Mouse (Mus musculus) limb, embryonic 11.5 days (tissue): ENCODE data around the gene Zdhhc12. TPM values are rescaled to one million over a fixed set of nuclear protein-coding genes. Genes with fewer than 3 reads are reported as not detected.

Source experiments
- ATAC-seq: fragments of 200-750 bp; cut with Nextera tagmentation; 2 replicates; pipeline ENCODE4 v1.8.0; 2017; ENCODE audit warnings: low read depth; ENCODE audit not compliant: insufficient number of reproducible peaks, low FRiP score, low TSS enrichment
- DNase-seq: peaks from one replicate; pipeline ENCODE4 v3.0.0-alpha.2; 2015; ENCODE audit warnings: low spot score
- H3K27ac ChIP-seq: fragments of 300-500 bp; sonication (generic); replicated peaks from 2 replicates; pipeline ENCODE4 v1.5.1; 2014; ENCODE audit warnings: low read depth, mild to moderate bottlenecking, low read length
- H3K27me3 ChIP-seq: fragments of 300-500 bp; sonication (generic); 2 replicates; pipeline ENCODE4 v1.6.1; 2014; ENCODE audit warnings: mild to moderate bottlenecking, low read length, mixed read lengths; ENCODE audit not compliant: control insufficient read depth, insufficient read depth
- H3K36me3 ChIP-seq: fragments of 300-500 bp; sonication (generic); 2 replicates; pipeline ENCODE4 v1.6.1; 2014; ENCODE audit warnings: mild to moderate bottlenecking, low read length, moderate library complexity, mixed read lengths; ENCODE audit not compliant: control insufficient read depth, insufficient read depth
- H3K4me1 ChIP-seq: fragments of 300-500 bp; sonication (generic); 2 replicates; pipeline ENCODE4 v1.6.1; 2014; ENCODE audit warnings: low read length, mixed read lengths; ENCODE audit not compliant: control insufficient read depth, insufficient read depth
- H3K4me2 ChIP-seq: fragments of 300-500 bp; sonication (generic); 2 replicates; pipeline ENCODE4 v1.6.1; 2014; ENCODE audit warnings: low read depth, mild to moderate bottlenecking, moderate library complexity; ENCODE audit not compliant: severe bottlenecking
- H3K4me3 ChIP-seq: fragments of 300-500 bp; sonication (generic); 2 replicates; pipeline ENCODE4 v1.5.1; 2014; ENCODE audit warnings: low read depth, low read length
- H3K9ac ChIP-seq: fragments of 300-500 bp; sonication (generic); 2 replicates; pipeline ENCODE4 v1.6.1; 2014; ENCODE audit warnings: mild to moderate bottlenecking, low read length
- H3K9me3 ChIP-seq: fragments of 300-500 bp; sonication (generic); 2 replicates; pipeline ENCODE4 v1.6.1; 2016; ENCODE audit warnings: low read length; ENCODE audit not compliant: control insufficient read depth
- WGBS: fragments of 180-500 bp; shearing (Covaris S2); extraction: QIAGEN DNeasy Blood & Tissue Kit; methylation state at CpG from one replicate; pipeline ENCODE4 v1.1.7; 2014; 5-methylcytosine and 5-hydroxymethylcytosine counted together
- polyA plus RNA-seq: library from polyadenylated mRNA; unstranded; fragments of >200 nt; fragmentation: Nextera tagmentation; extraction: Ambion mirVana; gene quantifications from 2 replicates; pipeline ENCODE4 v1.2.1, GENCODE M21; 2014

Gene Zdhhc12
- polyA plus RNA-seq, 1 experiment from 2014 or later, result 34.1 TPM

GRCm38 (mm10) chr2:30092280-30092918, 1.0 kb downstream of the Zdhhc12 start:
- no peaks in the 10 kb centered on the region for H3K9me3 ChIP-seq
- H3K4me3 ChIP-seq, result peak overlapping the region; percentile 52; the same call in 1 of the 2 replicates
- H3K4me1 ChIP-seq, result 0 out of 2 replicates have a peak, but pooled peaks cover 3% of the 10 kb centered on the region
- DNase-seq (no peak), ATAC-seq (no peak)
- H3K9ac ChIP-seq, result peak overlapping the region; percentile 61; the same call in 1 of the 2 replicates
- peaks cover 6% of the 10 kb centered on the region; the same call in 1 of the 2 replicates for H3K36me3 ChIP-seq
- 48% methylated on average over 6 of the region's 6 CpGs for WGBS
- no peak overlapping the region for H3K27ac ChIP-seq
- no peaks in the 10 kb centered on the region for H3K27me3 ChIP-seq
- peak overlapping the region; percentile 62 for H3K4me2 ChIP-seq

GRCm38 (mm10) chr2:30091521-30091920, 1.9 kb downstream of the Zdhhc12 start:
- H3K4me2 ChIP-seq, result no peak overlapping the region
- DNase-seq (no peak), ATAC-seq (no peak)
- H3K27me3 ChIP-seq, result no peaks in the 10 kb centered on the region
- H3K9me3 ChIP-seq, result no peaks in the 10 kb centered on the region
- peaks cover 6% of the 10 kb centered on the region; the same call in 1 of the 2 replicates for H3K36me3 ChIP-seq
- no peak overlapping the region for H3K27ac ChIP-seq
- no peak overlapping the region for H3K4me3 ChIP-seq
- no peak overlapping the region for H3K9ac ChIP-seq
- 0 out of 2 replicates have a peak, but pooled peaks cover 3% of the 10 kb centered on the region for H3K4me1 ChIP-seq
- WGBS, result 96% methylated on average over 12 of the region's 12 CpGs

GRCm38 (mm10) chr2:30087310-30087709, 6.1 kb downstream of the Zdhhc12 start:
- H3K4me2 ChIP-seq, result no peak overlapping the region
- peaks cover 5% of the 10 kb centered on the region; the same call in 1 of the 2 replicates for H3K4me1 ChIP-seq
- no peak overlapping the region for H3K9ac ChIP-seq
- no peak for ATAC-seq
- H3K27me3 ChIP-seq, result no peaks in the 10 kb centered on the region
- peaks cover 2% of the 10 kb centered on the region; the same call in 1 of the 2 replicates for H3K36me3 ChIP-seq
- no peak for DNase-seq
- H3K9me3 ChIP-seq, result no peaks in the 10 kb centered on the region
- WGBS, result 91% methylated on average over 4 of the region's 4 CpGs
- H3K4me3 ChIP-seq, result no peak overlapping the region
- H3K27ac ChIP-seq, result no peak overlapping the region

- no peak for DNase-seq
- WGBS, result 5% methylated on average over 12 of the region's 12 CpGs
- Histone ChIP-seq H3K4me1 (peaks cover 5% of the 10 kb centered on the region; the same call in 1 of the 2 replicates), H3K4me3 (peak overlapping the region; percentile 6; the same call in 1 of the 2 replicates), H3K4me2 (peak overlapping the region; percentile 36), H3K36me3 (peaks cover 3% of the 10 kb centered on the region; the same call in 1 of the 2 replicates), H3K9me3 (no peaks in the 10 kb centered on the region), H3K27me3 (no peaks in the 10 kb centered on the region), H3K9ac (peak overlapping the region; percentile 49), H3K27ac (no peak overlapping the region)
- no peak for ATAC-seq
Observed at GRCm38 (mm10) chr2:30084632-30085031, 8.8 kb downstream of the Zdhhc12 start.

- WGBS, result 58% methylated on average over 5 of the region's 5 CpGs
- H3K9ac ChIP-seq, result no peak overlapping the region
- H3K27ac ChIP-seq, result no peak overlapping the region
Observed at GRCm38 (mm10) chr2:30084113-30084512, 9.3 kb downstream of the Zdhhc12 start.

GRCm38 (mm10) chr2:30080181-30080800, 13.2 kb downstream of the Zdhhc12 start:
- Histone ChIP-seq H3K4me3 (no peak overlapping the region), H3K27me3 (no peaks in the 10 kb centered on the region), H3K9ac (no peak overlapping the region), H3K4me2 (no peak overlapping the region), H3K9me3 (no peaks in the 10 kb centered on the region), H3K4me1 (peaks cover 15% of the 10 kb centered on the region), H3K36me3 (peaks cover 2% of the 10 kb centered on the region; the same call in 1 of the 2 replicates), H3K27ac (no peak overlapping the region)
- WGBS, result 89% methylated on average over 15 of the region's 15 CpGs
- no peak for ATAC-seq
- DNase-seq, result no peak

More at GRCm38 (mm10) chr2:30084113-30084512, 9.3 kb downstream of the Zdhhc12 start:
- ATAC-seq, result no peak
- no peak overlapping the region for H3K4me3 ChIP-seq
- H3K36me3 ChIP-seq, result peaks cover 2% of the 10 kb centered on the region; the same call in 1 of the 2 replicates
- no peaks in the 10 kb centered on the region for H3K27me3 ChIP-seq
- H3K4me1 ChIP-seq, result peaks cover 5% of the 10 kb centered on the region; the same call in 1 of the 2 replicates
- H3K9me3 ChIP-seq, result no peaks in the 10 kb centered on the region
- peak overlapping the region; percentile 36; the same call in 1 of the 2 replicates for H3K4me2 ChIP-seq
- no peak for DNase-seq

GRCm38 (mm10) chr2:30078760-30079159, 14.7 kb downstream of the Zdhhc12 start:
- 76% methylated on average over 4 of the region's 4 CpGs for WGBS
- DNase-seq (no peak), ATAC-seq (no peak)
- Histone ChIP-seq H3K9me3 (no peaks in the 10 kb centered on the region), H3K4me3 (no peak overlapping the region), H3K27ac (0 out of 2 replicates have a peak overlapping the region, but pooled peaks have one; percentile 79), H3K27me3 (no peaks in the 10 kb centered on the region), H3K4me1 (peaks cover 11% of the 10 kb centered on the region), H3K4me2 (no peak overlapping the region), H3K9ac (peak overlapping the region; percentile 34; the same call in 1 of the 2 replicates), H3K36me3 (peaks cover 2% of the 10 kb centered on the region; the same call in 1 of the 2 replicates)

- Histone ChIP-seq H3K27ac (0 out of 2 replicates have a peak overlapping the region, but pooled peaks have one; percentile 79), H3K9me3 (no peaks in the 10 kb centered on the region), H3K9ac (peak overlapping the region; percentile 34), H3K4me1 (peaks cover 11% of the 10 kb centered on the region), H3K4me2 (peak overlapping the region; percentile 91), H3K4me3 (peak overlapping the region; percentile 59; the same call in 1 of the 2 replicates), H3K27me3 (no peaks in the 10 kb centered on the region), H3K36me3 (peaks cover 4% of the 10 kb centered on the region; the same call in 1 of the 2 replicates)
- DNase-seq (no peak), ATAC-seq (peak; percentile 46; the same call in 1 of the 2 replicates)
- WGBS, result 28% methylated on average over 10 of the region's 10 CpGs
Observed at GRCm38 (mm10) chr2:30078349-30078712, 15.1 kb downstream of the Zdhhc12 start.
